Mouse (Mus musculus) heart, adult 2 months (tissue): ENCODE measurements around the gene Irgm1. TPM values are rescaled to one million over a fixed set of nuclear protein-coding genes. Genes with fewer than 3 reads are reported as not detected.
A peak's percentile ranks its signal among the peaks of the same experiment; 100 is the strongest.
"Not testable (repeated sequence)": the region's sequence is repeated elsewhere in the genome, so short reads cannot be mapped to it uniquely, and the experiment has no call there.

ENCODE experiments used
- DNase-seq, 2 experiments: peaks; one replicate each; pipeline ENCODE4 v3.0.0; 2021
- H3K27ac ChIP-seq: fragments of 200-600 bp; 2 replicates; pipeline ENCODE4 v1.8.1; 2022
- H3K27me3 ChIP-seq: fragments of 200-500 bp; 2 replicates; pipeline ENCODE4 v1.6.1; 2012; ENCODE audit warnings: mild to moderate bottlenecking, low read length, inconsistent platforms, mixed read lengths; ENCODE audit not compliant: control insufficient read depth, insufficient read depth
- H3K36me3 ChIP-seq: fragments of 200-500 bp; 2 replicates; pipeline ENCODE4 v1.6.1; 2012; ENCODE audit warnings: low read length, inconsistent platforms; ENCODE audit not compliant: control insufficient read depth, insufficient read depth
- H3K4me1 ChIP-seq: fragments of 200-500 bp; 2 replicates; pipeline ENCODE4 v1.6.1; 2011; ENCODE audit warnings: low read length; ENCODE audit not compliant: control insufficient read depth, insufficient read depth
- H3K4me3 ChIP-seq: fragments of 200-600 bp; 2 replicates; pipeline ENCODE4 v1.8.1; 2022
- H3K79me2 ChIP-seq: fragments of 200-500 bp; replicated peaks from 2 replicates; pipeline ENCODE4 v1.6.1; 2012; ENCODE audit warnings: mild to moderate bottlenecking, inconsistent platforms, low read length, moderate library complexity, mixed read lengths; ENCODE audit not compliant: control insufficient read depth, insufficient read depth
- H3K9ac ChIP-seq: fragments of 200-500 bp; 2 replicates; pipeline ENCODE4 v1.6.1; 2012; ENCODE audit warnings: low read depth, mild to moderate bottlenecking, control low read depth, inconsistent platforms, low read length, mixed read lengths
- CTCF ChIP-seq: fragments of 200-600 bp; IDR thresholded peaks from 2 replicates; pipeline ENCODE4 v1.8.1; 2022; ENCODE audit warnings: antibody characterized with exemption, mild to moderate bottlenecking, moderate library complexity
- EP300 ChIP-seq: fragments of 200-500 bp; IDR thresholded peaks from 2 replicates; pipeline ENCODE4 v1.6.1; 2011; ENCODE audit warnings: low read depth, low read length, control low read depth; ENCODE audit not compliant: insufficient read depth
- POLR2A ChIP-seq: fragments of 200-500 bp; IDR thresholded peaks from 2 replicates; pipeline ENCODE4 v1.6.1; 2011; ENCODE audit warnings: mild to moderate bottlenecking, low read depth, low read length, control low read depth; ENCODE audit not compliant: insufficient read depth
- WGBS: fragments of 180-500 bp; shearing (Covaris S2); methylation state at CpG from one replicate; pipeline ENCODE4 v1.1.7; 2018; 5-methylcytosine and 5-hydroxymethylcytosine counted together
- intact Hi-C: fragments of 180-260 bp; cut with DNase I; formaldehyde crosslinking; loops from one replicate; pipeline ENCODE4 v1.15.1; 2025
- long read RNA-seq: library from polyadenylated mRNA; stranded (forward); transcript quantifications from one replicate; pipeline ENCODE4 v2.0.0, GENCODE M21; 2021
- polyA plus RNA-seq: library from polyadenylated mRNA; depleted of rRNA; stranded (reverse); fragments of >200 nt; gene quantifications from 2 replicates; pipeline ENCODE4 v1.2.3, GENCODE M21; 2012; rRNA removed
- total RNA-seq, 2 experiments: library from RNA; stranded (reverse); gene quantifications; 2 replicates each; pipeline ENCODE4 v1.2.3; 2021

Irgm1 gene
- total RNA-seq (10 to 100 TPM in 1 of 2 experiments, 1 to 10 TPM in 1; 9.9 to 13.5 TPM), polyA plus RNA-seq (10.0 and 17.2 TPM in 2 replicates)
- long read RNA-seq, transcript Irgm1-201 (3 exons, 2,259 nt) = minor isoform, 6 of 17 reads
- long read RNA-seq, transcript Irgm1-202 (2 exons, 2,082 nt) = major isoform, 11 of 17 reads
- long read RNA-seq, partial matches to known transcripts = 0 of 17 reads
- long read RNA-seq, other reads (novel, unspliced or antisense) = 0 of 17 reads

DNA sequence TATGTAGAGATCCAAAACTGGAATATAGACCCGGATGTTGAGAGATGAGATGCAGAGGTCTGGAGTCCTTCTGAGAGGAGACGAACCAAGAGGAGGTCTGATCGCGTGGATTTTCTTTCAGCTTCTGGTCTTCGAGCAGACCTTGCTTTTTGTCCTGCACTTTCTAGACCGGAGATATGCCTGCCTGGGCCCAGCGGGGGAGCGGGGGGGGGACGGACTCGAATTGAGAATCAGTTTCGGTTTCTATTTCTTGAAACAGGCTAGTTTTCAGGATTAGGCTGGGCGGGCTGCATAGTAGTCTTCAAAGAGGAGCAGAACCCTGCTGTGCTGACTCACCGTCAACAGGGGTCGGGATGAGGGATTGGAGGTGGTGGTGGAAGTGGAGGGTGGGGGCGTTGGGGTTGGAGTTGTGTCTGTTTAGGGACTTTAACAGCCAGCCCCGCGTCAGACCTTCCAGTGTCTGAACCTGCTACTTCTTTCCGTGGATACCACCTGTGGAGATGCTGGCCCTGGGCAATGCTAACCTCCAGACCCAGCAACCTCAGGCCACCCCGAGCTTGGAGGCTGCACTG lies at the start of gene Irgm1:
Gene Irgm1 (minus strand): TSS at position 483 of the 572 bp plus-strand sequence.
- under 1% methylated on average over 19 of the region's 19 CpGs for WGBS
- Histone ChIP-seq H3K9ac (peak within 1 kb of the TSS; percentile 84), H3K36me3 (peaks cover 18% of the 10 kb centered on the region), H3K27me3 (no peaks in the 10 kb centered on the region), H3K27ac (peak within 1 kb of the TSS; percentile 96), H3K79me2 (peaks cover 4% of the 10 kb centered on the region), H3K4me1 (peaks cover 6% of the 10 kb centered on the region), H3K4me3 (peak within 1 kb of the TSS; percentile 77)
- peak; percentile 78 to 85 for DNase-seq
- intact Hi-C loops = loop anchor here (2.0 to 10.0 kb wide), 7 partner anchors 14 to 664 kb away; partner anchors contain the start of genes Btnl9 and Zfp62
- peak; percentile 76; the same call in 1 of the 2 replicates for TF ChIP-seq POLR2A
- peak; percentile 38 for TF ChIP-seq CTCF
- 0 out of 2 replicates have a peak, but pooled peaks have one; percentile 24 for TF ChIP-seq EP300

DNA sequence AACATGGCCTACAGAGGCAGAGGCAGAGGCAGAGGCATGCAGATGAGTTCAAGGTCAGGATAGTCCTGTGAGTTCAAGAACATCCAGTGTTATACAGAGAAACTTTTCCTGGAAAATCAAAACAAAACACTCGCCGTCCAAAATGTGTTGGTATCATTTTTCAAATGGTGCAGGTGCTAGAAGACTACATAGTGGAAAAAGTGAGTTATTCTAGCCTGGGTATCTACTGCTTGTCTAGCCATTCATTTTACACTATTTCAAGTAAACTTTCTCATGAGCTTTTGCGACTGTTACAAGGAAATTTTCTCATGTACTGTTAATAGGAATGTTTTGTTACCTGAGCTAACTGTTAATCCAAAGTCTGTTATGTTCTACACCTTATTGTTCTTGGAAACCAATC lies 46.9 kb upstream of the Irgm1 start:
- Histone ChIP-seq H3K9ac (no peak overlapping the region), H3K27ac (no peak overlapping the region), H3K79me2 (no peaks in the 10 kb centered on the region), H3K4me3 (no peak overlapping the region), H3K27me3 (no peaks in the 10 kb centered on the region), H3K4me1 (no peaks in the 10 kb centered on the region), H3K36me3 (no peaks in the 10 kb centered on the region)
- no peak for TF ChIP-seq POLR2A
- TF ChIP-seq EP300 = no peak
- TF ChIP-seq CTCF = no peak
- DNase-seq = no peak
- intact Hi-C loops = no loop called here
- WGBS = 78% methylated on average over 3 of the region's 3 CpGs

- Histone ChIP-seq H3K4me3 (no peak overlapping the region), H3K36me3 (no peaks in the 10 kb centered on the region), H3K9ac (no peak overlapping the region), H3K4me1 (no peaks in the 10 kb centered on the region), H3K27ac (no peak overlapping the region), H3K79me2 (no peaks in the 10 kb centered on the region), H3K27me3 (no peaks in the 10 kb centered on the region)
- WGBS = 98% methylated on average over 1 of the region's 1 CpGs
- intact Hi-C loops = no loop called here
- TF ChIP-seq CTCF = no peak
- no peak for TF ChIP-seq EP300
- TF ChIP-seq POLR2A = no peak
- DNase-seq = no peak
Observed at GRCm38 (mm10) chr11:48913611-48914010, 42.1 kb upstream of the Irgm1 start.

- no peaks in the 10 kb centered on the region for H3K36me3 ChIP-seq
- intact Hi-C loops = no loop called here
Observed at GRCm38 (mm10) chr11:48908459-48908858, 37.0 kb upstream of the Irgm1 start.

DNA sequence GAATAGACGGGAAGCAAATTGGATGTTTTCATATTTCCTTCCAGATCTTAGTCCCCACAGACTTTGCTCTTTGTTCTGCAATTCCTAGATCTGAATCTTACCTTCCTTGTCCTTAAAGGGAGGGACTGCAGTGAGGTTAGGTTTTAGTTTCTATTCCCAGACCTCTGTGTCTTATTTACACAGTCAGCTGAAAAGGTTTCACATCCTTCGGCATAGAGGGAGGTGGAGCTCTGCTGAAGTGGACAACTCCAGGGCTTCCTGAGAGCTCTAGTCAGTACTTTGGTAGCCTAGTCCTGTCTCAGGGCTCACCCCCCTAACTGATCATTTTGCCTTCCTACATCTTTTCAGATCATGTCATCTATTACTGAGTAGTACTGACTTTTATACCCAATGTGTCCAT lies 30.5 kb upstream of the Irgm1 start, which contains the start of gene Gm5431:
Gene Gm5431 (minus strand): TSS at position 194 of the 400 bp plus-strand sequence.
- no peaks in the 10 kb centered on the region for H3K36me3 ChIP-seq
- peak in 1 of 2 experiments; percentile 13 for DNase-seq
- peak within 1 kb of the TSS; percentile 28; the same call in 1 of the 2 replicates for H3K27ac ChIP-seq
- H3K4me1 ChIP-seq = peaks cover 1% of the 10 kb centered on the region
- 16% methylated on average over 2 of the region's 2 CpGs for WGBS
- TF ChIP-seq EP300 (no peak), CTCF (no peak), POLR2A (no peak)
- no peak within 1 kb of the TSS for H3K9ac ChIP-seq
- H3K79me2 ChIP-seq = no peaks in the 10 kb centered on the region
- no peaks in the 10 kb centered on the region for H3K27me3 ChIP-seq
- H3K4me3 ChIP-seq = no peak within 1 kb of the TSS
- intact Hi-C loops = loop anchor here (5.0 kb wide), 1 partner anchor 145 kb away; no protein-coding TSS in a partner anchor

More at GRCm38 (mm10) chr11:48908459-48908858, 37.0 kb upstream of the Irgm1 start:
- 57% methylated on average over 1 of the region's 1 CpGs for WGBS
- no peak for TF ChIP-seq POLR2A
- TF ChIP-seq EP300 = no peak
- TF ChIP-seq CTCF = no peak
- DNase-seq = no peak
- no peaks in the 10 kb centered on the region for H3K4me1 ChIP-seq
- no peaks in the 10 kb centered on the region for H3K27me3 ChIP-seq
- no peak overlapping the region for H3K4me3 ChIP-seq
- H3K27ac ChIP-seq = no peak overlapping the region
- no peaks in the 10 kb centered on the region for H3K79me2 ChIP-seq
- H3K9ac ChIP-seq = no peak overlapping the region

DNA sequence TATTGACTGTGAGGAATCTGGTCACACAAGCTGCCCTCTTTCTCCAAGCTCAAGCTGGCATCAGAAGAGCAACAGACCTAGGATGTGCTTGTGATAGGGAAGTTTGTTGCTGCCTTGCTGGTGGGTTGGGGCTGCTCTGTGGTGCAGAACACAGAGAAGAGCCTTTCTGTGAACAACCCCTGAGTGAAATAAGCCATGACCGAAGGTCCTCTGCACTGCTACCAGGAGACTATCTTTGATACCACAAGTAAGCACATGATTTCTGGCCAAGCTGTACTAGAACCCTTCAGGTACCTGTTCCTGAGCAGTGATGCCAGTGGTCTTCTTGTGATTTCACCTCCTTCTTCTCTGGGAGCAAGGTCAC lies 30.1 kb upstream of the Irgm1 start:
- DNase-seq, H3K27me3 ChIP-seq, H3K79me2 ChIP-seq, H3K4me1 ChIP-seq, H3K36me3 ChIP-seq, H3K27ac ChIP-seq, H3K9ac ChIP-seq, H3K4me3 ChIP-seq: not testable (repeated sequence)
- WGBS = 75% methylated on average over 1 of the region's 1 CpGs
- intact Hi-C loops = loop anchor here (5.0 kb wide), 1 partner anchor 146 kb away; no protein-coding TSS in a partner anchor

DNA sequence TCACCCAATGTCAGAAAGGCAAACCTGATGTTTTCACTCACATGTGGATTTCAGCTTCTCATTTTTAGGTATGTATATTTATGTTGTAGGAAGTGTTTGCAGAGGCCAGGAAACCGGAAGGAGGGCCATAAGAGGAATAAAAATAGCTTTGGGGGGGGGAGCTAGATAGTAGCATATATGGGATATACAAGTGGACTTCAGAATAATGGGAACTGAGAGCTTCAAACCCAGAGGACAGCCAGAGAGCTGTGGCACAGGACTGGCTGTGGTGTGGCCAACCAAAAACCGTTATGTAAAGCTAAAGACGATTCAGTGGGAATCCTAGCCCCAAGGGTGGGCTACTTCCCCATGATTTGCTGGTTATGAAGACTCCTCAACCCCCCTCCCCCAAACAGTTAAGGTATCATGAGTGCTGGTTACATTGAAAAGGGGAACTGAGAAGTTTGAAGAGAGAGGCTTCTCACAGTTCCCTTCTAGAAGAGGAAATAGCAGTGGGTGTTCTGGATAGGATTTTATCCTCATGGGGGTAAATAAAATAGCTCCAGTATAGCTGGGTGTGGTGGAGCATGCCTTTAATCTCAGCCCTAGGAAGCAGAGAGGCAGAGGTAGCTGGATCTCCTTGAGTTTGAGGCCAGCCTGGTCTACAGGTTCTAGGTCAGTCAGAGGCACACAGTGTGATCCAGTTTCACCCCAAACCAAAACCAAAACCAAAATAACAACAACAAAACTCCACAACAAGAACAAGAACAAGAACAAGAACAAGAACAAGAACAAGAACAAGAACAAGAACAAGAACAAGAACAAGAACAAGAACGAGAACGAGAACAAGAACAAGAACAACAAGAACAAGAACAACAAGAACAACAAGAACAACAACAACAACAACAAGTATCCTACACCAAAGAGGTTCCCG lies 29.4 kb upstream of the Irgm1 start:
- not testable (repeated sequence) for H3K4me3 ChIP-seq, H3K27ac ChIP-seq, H3K79me2 ChIP-seq, H3K9ac ChIP-seq, H3K36me3 ChIP-seq, H3K27me3 ChIP-seq, H3K4me1 ChIP-seq
- WGBS = 67% methylated on average over 6 of the region's 6 CpGs
- intact Hi-C loops = loop anchor here (5.0 kb wide), 1 partner anchor 146 kb away; no protein-coding TSS in a partner anchor
- DNase-seq = peak; percentile 21 to 31
